Mouse (Mus musculus) E14TG2a.4 (cell line): ENCODE data around the gene Abr.

Source experiments
- CTCF ChIP-seq: conservative IDR thresholded peaks from 2 replicates; pipeline ENCODE4 v1.5.1; 2014; ENCODE audit warnings: low read length
- NANOG ChIP-seq: IDR thresholded peaks from 2 replicates; pipeline ENCODE4 v1.6.1; 2014; ENCODE audit warnings: borderline replicate concordance, low read length, mixed read lengths
- POU5F1 ChIP-seq: IDR thresholded peaks from 2 replicates; pipeline ENCODE4 v1.6.1; 2014; ENCODE audit warnings: low read length, borderline replicate concordance

GRCm38 (mm10) chr11:76529352-76530141 lies 92.6 kb downstream of the Abr start:
- TF ChIP-seq CTCF = no peak
- no peak for TF ChIP-seq POU5F1
- TF ChIP-seq NANOG = no peak
